Mouse (Mus musculus): ENCODE results near the gene Ptprcap.

Ptprcap gene

DNA sequence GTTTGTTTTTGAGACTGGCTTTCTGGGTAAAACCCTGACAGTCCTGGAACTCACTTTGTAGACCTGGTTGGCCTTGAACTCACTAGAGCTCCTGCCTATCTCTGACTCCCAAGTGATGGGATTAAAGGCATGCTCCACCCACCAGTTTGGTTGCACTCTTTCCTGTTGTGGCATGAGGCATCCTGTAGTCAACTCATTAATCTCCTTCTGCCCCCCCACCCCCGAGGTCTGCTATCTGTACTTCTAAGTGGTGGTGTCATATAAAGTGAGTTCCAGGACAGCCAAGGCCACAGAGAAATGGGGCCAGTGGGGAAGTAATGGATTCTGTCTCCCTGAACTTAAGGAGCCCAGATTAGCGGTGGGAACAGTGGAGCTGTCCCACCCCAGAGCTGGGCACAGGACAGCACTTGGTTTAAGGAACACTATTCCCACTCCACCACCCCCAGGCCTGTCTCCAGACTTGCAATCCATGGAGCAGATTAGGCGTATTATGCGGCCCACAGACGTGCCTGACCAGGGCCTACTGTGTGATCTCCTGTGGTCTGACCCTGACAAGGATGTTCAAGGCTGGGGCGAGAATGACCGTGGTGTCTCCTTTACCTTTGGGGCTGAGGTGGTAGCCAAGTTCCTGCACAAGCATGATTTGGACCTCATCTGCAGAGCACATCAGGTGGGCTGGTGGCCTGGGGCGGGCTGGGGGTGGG is 40.8 kb downstream of the Ptprcap start:
- no peak for DNase-seq (ENCODE audit: low spot score in 2 of 2)

DNA sequence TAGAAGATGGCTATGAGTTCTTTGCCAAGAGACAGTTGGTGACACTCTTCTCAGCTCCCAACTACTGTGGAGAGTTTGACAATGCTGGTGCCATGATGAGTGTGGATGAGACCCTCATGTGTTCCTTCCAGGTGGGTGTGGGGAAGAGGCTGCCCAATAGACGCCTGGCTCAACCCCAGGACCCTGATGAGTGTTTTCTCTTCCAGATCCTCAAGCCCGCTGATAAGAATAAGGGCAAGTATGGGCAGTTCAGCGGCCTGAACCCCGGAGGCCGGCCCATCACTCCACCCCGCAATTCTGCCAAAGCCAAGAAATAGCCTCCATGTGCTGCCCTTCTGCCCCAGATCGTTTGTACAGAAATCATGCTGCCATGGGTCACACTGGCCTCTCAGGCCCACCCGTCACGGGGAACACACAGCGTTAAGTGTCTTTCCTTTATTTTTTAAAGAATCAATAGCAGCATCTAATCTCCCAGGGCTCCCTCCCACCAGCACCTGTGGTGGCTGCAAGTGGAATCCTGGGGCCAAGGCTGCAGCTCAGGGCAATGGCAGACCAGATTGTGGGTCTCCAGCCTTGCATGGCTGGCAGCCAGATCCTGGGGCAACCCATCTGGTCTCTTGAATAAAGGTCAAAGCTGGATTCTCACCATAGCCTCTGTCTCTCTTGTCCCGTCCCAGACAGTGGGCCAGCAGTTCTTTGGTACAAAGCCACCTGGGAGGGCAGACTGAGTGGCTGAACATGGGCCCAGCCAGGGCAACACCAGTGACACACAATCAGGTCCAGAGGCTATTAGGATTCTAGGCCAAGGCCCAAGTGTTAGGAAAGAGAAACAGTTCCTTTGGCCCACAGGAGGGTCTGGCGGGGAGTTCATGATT is 41.6 kb downstream of the Ptprcap start:
- DNase-seq (ENCODE audit: low spot score in 2 of 2), result no peak

DNA sequence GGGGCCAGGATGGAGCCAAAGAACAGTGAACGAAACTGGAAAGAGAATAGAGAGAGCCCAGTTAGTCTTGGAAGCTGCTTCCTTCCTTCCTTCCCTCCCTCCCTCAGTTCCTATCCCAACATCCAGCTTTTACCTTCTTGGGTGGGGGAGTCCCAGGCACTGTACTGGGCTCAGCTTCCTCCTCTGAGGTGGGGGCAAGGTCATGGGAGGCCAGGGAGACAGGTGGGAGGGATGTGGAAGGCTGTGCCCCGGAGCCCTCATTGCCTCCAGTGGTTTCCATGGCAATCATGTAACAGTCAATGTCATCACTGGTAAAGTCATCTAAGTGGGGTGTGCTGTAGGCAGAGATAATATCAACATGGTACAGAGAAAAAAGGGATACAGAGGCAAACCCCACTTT is 42.6 kb downstream of the Ptprcap start:
- DNase-seq (ENCODE audit: low spot score in 2 of 2), result no peak

DNA sequence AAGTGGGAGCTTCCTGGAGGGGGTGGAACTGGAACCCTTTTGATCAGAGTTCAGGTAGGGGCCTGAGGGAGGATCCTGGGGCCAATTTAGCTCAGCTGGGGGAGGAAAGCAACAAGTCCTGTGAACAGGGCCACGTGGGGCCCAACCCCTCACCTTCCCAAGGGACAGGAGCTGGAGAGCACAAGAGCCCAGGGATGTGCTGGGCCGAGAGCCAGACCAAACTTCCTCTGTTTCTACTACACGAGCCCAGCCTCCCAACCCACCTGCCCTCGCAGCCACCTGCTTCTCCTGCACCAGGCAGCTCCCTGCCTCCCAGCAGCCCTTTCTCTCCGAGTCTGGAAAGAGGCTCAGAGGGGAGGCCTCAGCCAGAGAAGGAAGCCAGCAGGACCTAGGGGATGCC is 43.1 kb downstream of the Ptprcap start:
- DNase-seq (ENCODE audit: low spot score in 2 of 2), result no peak

DNA sequence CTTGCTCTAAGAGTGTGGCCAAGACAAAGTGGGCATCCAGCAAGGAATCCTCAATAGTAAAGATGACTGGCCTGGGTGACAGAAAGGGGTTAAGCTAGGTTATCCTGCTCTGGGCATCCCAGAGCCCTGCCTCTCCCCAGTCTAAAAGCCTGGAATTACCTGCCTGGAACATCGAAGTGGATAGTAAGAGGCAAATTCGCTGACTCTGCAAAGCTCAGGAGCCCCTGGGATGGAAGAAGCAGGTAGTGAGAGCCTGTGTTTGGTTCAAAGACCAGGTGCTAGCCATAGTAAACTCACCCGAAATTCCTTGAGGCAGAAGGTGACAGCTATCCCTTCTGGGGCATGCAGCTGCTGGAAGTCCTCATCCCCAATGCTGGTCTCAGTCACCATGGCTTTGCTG is 43.8 kb downstream of the Ptprcap start:
- no peak for DNase-seq (ENCODE audit: low spot score in 2 of 2)

DNA sequence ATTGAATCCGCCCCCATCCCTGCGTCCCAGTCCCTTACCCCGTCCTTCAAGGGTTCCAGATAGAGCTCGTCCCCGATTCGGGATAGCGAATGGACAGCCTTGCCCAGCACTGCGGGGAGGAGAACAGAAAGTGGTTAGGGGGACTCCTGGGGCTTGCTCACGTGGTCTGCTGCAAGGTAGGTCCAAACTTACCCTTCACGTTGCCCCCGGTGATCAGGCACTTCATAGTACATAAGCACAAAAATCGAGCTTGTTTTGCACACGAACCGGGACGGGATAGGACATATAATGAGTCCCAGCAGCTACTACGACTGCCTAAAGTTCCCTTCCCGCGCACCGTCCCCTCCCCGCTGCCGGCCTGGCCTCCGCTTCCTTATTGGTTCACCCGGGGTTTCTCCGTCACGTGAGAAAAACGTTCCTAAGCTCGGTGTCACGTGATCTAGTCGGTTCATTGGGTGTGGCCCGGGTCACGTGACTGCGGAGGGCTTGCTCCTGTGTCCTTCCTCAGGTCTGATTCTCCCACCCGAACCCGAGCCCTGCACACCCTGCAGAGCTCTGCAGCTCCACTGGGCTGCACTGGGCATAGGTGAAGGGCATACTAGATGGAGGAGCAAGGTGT is 48.0 kb downstream of the Ptprcap start, which contains the start of gene Rad9a:
Gene Rad9a, minus strand, starts transcription at position 372 of the 619 bp plus-strand sequence.
- DNase-seq (ENCODE audit: low spot score in 2 of 2), result peak; percentile 96 to 98

DNA sequence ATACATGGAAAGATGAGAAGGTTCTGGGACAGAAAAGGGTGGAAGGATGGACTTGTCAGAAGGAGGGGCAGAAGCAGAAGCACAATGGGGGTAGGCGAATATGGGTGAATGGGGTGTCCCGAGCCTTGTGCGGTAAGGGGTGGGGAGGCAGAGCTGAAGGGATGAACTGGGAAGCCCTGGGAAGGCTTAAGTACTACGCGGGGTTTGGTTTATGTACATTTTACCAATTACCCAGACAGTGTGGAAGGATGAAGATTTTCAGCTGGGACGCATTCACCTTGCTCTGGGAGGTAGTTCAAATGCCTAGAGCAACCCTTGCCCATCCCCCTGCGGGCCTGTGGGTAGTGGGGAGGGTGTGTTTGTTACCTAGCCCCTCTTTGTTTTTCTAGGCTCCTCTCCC is 48.7 kb downstream of the Ptprcap start:
- DNase-seq (ENCODE audit: low spot score in 2 of 2), result no peak

DNA sequence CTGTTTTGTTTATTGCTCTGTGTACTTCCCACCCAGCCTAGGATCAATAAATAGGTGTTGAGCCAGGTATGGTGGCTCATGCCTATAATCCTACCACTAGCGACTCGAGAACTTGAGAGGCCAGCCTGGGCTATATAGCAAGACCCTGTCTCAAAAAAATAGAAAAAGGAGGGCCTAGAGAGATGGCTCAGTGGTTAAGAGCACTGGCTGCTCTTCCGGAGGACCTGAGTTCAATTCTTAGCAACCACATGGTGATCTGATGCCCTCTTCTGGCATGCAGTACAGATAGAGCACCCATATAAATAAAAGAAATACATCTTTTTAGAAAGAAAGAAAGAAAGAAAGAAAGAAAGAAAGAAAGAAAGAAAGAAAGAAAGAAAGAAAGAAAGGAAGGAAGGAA is 49.7 kb downstream of the Ptprcap start:
- DNase-seq (ENCODE audit: low spot score in 2 of 2), result no peak

DNA sequence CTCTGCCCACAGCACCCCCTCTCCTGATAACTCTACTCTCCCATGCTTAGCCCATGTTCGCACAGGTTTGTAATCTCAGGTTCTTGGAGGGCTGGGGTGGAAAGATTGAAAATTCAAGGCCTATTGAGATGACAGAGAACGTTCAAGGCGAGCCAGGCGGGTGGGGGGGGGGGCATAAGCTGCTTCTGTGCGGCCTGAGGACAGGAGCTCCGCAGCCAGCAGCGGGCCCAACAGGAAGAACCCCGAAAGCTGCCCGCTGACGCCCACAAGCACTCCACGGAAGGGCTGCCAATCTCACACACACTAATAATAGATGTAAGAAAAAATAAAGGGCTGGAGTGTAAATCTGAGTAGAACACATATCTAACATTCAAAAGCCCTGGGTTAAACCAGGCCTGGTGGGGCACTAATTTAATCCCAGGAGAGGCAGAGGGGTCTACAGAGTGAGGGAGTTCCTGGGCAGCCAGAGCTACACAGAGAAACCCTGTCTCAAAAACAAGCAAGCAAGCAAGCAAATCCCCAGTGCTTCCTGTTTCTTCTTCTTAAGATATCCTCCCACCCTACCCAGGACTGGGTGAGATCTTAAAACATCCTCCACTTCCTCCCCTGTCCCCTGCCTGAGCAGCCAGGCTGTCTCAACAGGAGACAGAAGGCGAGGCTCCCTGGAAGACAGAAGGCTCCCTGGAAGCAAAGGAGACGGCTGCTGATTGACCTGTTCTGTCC is 50.4 kb downstream of the Ptprcap start:
- DNase-seq (ENCODE audit: low spot score in 2 of 2), result no peak

DNA sequence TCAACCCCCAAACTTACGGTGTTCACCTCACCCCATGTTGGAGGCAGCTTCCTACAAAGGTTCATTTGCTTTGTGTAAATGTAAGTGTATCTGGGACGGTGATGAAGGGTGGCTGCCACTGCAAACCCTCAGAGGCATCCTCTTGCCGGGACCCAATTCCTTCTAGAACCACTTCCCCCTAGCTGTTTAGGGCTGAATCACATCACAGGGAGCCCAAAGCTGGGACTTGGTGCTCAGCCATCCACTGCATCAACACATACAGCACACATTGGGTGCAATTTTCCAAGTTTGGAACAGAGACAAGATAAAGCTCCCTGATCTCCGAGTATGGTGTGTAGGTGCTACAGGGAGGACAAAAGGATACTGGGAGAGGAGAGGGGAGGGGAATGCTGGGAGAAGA is 51.5 kb downstream of the Ptprcap start:
- DNase-seq (ENCODE audit: low spot score in 2 of 2), result no peak

Measured in spleen, postnatal 4 days (tissue).